Mouse (Mus musculus): ENCODE measurements around the gene Gm6034. TPM values are rescaled to one million over a fixed set of nuclear protein-coding genes. Genes with fewer than 3 reads are reported as not detected.

Gene Gm6034
- polyA plus RNA-seq, 1 experiment from 2014 or later, result not detected

Other genes with a start within 250 kb of the Gm6034 start
- 4.4 and 5.1 TPM in 2 replicates for gene Ier3, start 221.3 kb upstream of the Gm6034 start, polyA plus RNA-seq (2014; fragmentation: Nextera tagmentation; extraction: Ambion mirVana)
- gene Flot1, start 219.7 kb upstream of the Gm6034 start, polyA plus RNA-seq (2014; fragmentation: Nextera tagmentation; extraction: Ambion mirVana), result 42.5 and 48.5 TPM in 2 replicates
- 923 and 1,006 TPM in 2 replicates for gene Tubb5, start 204.7 kb upstream of the Gm6034 start, polyA plus RNA-seq (2014; fragmentation: Nextera tagmentation; extraction: Ambion mirVana)
- gene Mdc1, start 201.4 kb upstream of the Gm6034 start, polyA plus RNA-seq (2014; fragmentation: Nextera tagmentation; extraction: Ambion mirVana), result 16.6 and 17.8 TPM in 2 replicates
- gene Nrm, start 181.6 kb upstream of the Gm6034 start, polyA plus RNA-seq (2014; fragmentation: Nextera tagmentation; extraction: Ambion mirVana), result 62.6 and 69.3 TPM in 2 replicates
- gene Ppp1r18, start 177.4 kb upstream of the Gm6034 start, polyA plus RNA-seq (2014; fragmentation: Nextera tagmentation; extraction: Ambion mirVana), result 21.2 and 23.2 TPM in 2 replicates
- gene Dhx16, start 163.1 kb upstream of the Gm6034 start, polyA plus RNA-seq (2014; fragmentation: Nextera tagmentation; extraction: Ambion mirVana), result 37.2 and 46.1 TPM in 2 replicates
- 26.7 and 30.6 TPM in 2 replicates for gene 2310061I04Rik, start 145.5 kb upstream of the Gm6034 start, polyA plus RNA-seq (2014; fragmentation: Nextera tagmentation; extraction: Ambion mirVana)
- gene Atat1, start 132.9 kb upstream of the Gm6034 start, polyA plus RNA-seq (2014; fragmentation: Nextera tagmentation; extraction: Ambion mirVana), result 68.5 and 76.3 TPM in 2 replicates
- gene Mrps18b, start 126.6 kb upstream of the Gm6034 start, polyA plus RNA-seq (2014; fragmentation: Nextera tagmentation; extraction: Ambion mirVana), result 119 and 128 TPM in 2 replicates
- 33.8 and 34.0 TPM in 2 replicates for gene Ppp1r10, start 126.5 kb upstream of the Gm6034 start, polyA plus RNA-seq (2014; fragmentation: Nextera tagmentation; extraction: Ambion mirVana)
- gene Abcf1, start 73.2 kb upstream of the Gm6034 start, polyA plus RNA-seq (2014; fragmentation: Nextera tagmentation; extraction: Ambion mirVana), result 88.4 and 89.1 TPM in 2 replicates
- 37.8 and 38.3 TPM in 2 replicates for gene Gnl1, start 63.1 kb upstream of the Gm6034 start, polyA plus RNA-seq (2014; fragmentation: Nextera tagmentation; extraction: Ambion mirVana)
- gene Prr3, start 62.7 kb upstream of the Gm6034 start, polyA plus RNA-seq (2014; fragmentation: Nextera tagmentation; extraction: Ambion mirVana), result 25.3 and 26.1 TPM in 2 replicates
- gene H2-T24, start 22.4 kb upstream of the Gm6034 start, polyA plus RNA-seq (2014; fragmentation: Nextera tagmentation; extraction: Ambion mirVana), result 2.0 and 3.4 TPM in 2 replicates
- gene H2-T23, start 10.1 kb upstream of the Gm6034 start, polyA plus RNA-seq (2014; fragmentation: Nextera tagmentation; extraction: Ambion mirVana), result 4.9 and 5.7 TPM in 2 replicates
- 15.0 and 17.8 TPM in 2 replicates for gene H2-T22, start 214 bp upstream of the Gm6034 start, polyA plus RNA-seq (2014; fragmentation: Nextera tagmentation; extraction: Ambion mirVana)
- gene Gm11127, start 15.4 kb downstream of the Gm6034 start, polyA plus RNA-seq (2014; fragmentation: Nextera tagmentation; extraction: Ambion mirVana), result not detected in 2 replicates
- not detected in 2 replicates for gene Gm19684, start 78.7 kb downstream of the Gm6034 start, polyA plus RNA-seq (2014; fragmentation: Nextera tagmentation; extraction: Ambion mirVana)
- not detected in 2 replicates for gene Gm7030, start 86.5 kb downstream of the Gm6034 start, polyA plus RNA-seq (2014; fragmentation: Nextera tagmentation; extraction: Ambion mirVana)
- gene Gm8909, start 125.6 kb downstream of the Gm6034 start, polyA plus RNA-seq (2014; fragmentation: Nextera tagmentation; extraction: Ambion mirVana), result 0.13 TPM in 1 of 2 replicates, not detected in the other
- gene H2-T3, start 147.3 kb downstream of the Gm6034 start, polyA plus RNA-seq (2014; fragmentation: Nextera tagmentation; extraction: Ambion mirVana), result 7.9 and 8.2 TPM in 2 replicates
- gene Rpp21, start 215.1 kb downstream of the Gm6034 start, polyA plus RNA-seq (2014; fragmentation: Nextera tagmentation; extraction: Ambion mirVana), result 156 and 158 TPM in 2 replicates
- gene Trim39, start 229.3 kb downstream of the Gm6034 start, polyA plus RNA-seq (2014; fragmentation: Nextera tagmentation; extraction: Ambion mirVana), result 11.3 and 13.6 TPM in 2 replicates
- not detected in 2 replicates for gene H2-M10.2, start 243.5 kb downstream of the Gm6034 start, polyA plus RNA-seq (2014; fragmentation: Nextera tagmentation; extraction: Ambion mirVana)

All from intestine, embryonic 14.5 days (tissue).